Mouse (Mus musculus) stomach, postnatal 0 days (tissue): ENCODE data around the gene Aurkb.

Experiments
- CTCF ChIP-seq: IDR thresholded peaks from 2 replicates; pipeline ENCODE4 v1.5.1; 2016; ENCODE audit warnings: antibody characterized with exemption, low read depth, mild to moderate bottlenecking, moderate library complexity
- EP300 ChIP-seq: optimal IDR thresholded peaks from 2 replicates; pipeline ENCODE3; 2016; ENCODE audit warnings: antibody characterized with exemption

DNA sequence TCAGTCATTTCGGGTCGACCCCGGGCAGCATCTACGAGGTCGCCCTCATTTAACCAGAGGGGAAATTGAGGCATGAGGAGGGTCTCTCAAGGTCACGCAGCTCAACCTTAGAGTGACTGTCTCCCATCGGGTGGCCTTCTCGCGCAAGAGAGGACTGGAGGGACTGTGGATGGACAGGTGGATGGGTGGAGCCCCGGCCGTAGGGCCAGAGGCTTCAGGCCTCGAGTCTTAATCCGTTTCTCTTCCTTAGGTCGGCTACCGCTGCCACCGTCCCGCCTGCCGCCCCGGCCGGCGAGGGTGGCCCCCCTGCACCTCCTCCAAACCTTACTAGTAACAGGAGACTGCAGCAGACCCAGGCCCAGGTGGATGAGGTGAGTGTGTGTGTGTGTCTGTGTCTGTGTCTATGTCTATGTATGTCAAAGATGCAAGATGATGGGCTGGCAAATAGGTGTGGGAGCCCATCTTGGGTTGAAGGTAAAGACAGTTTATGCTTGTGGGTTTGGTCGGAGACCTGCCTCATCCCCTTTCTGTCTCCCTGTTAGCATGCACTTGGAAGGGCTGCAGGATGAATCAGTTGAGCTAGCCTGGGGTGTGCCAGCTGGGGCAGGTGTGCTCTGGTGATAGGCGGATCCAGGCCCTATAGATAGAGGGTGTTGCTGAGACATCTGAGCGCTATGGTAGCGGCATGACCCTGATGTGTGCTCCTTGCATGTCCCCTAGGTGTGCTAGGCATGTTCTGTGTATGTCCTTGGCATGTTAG is 43.6 kb downstream of the Aurkb start:
- TF ChIP-seq CTCF (0 out of 2 replicates have a peak, but pooled peaks have one; percentile 10), EP300 (no peak)
